16 mouse cellular contexts compared by ENCODE assay signal in the genomic region with DNA sequence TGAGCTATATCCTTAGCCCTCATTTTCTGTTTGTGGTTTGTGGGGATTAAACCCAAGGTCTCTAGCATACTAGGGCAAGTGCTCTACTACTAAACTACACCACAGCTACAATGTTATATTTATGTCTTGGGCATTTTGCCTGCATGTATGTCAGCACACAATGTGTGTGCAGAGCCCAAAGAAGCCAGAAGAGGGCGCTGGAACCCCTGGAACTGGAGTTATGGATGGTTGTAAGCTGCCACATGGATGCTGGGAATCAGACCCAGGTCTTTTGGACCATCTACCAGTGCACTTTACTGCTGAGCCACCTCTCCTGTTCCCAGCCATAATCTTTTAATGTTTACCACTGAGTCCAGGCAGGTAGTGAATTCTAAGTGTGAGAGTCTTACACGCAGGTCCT. TPM values are rescaled to one million over a fixed set of nuclear protein-coding genes. Genes with fewer than 3 reads are reported as not detected.
DNase-seq lines count a peak whose midpoint lies in the region; ATAC-seq and TF ChIP-seq lines count a peak whose summit lies in the region.
"Had no signal": no experiment of that assay in that cellular context is flagged by ENCODE, and none has a peak within 500 bp of the region (broad histone marks: within the 10 kb centered on the region; RNA-seq: fewer than 3 reads in every experiment).

No protein-coding gene starts in this region.

- no peaks in the 10 kb centered on the region for H3K36me3 ChIP-seq in kidney, postnatal 0 days (ENCODE audit: insufficient read depth, low read length)
- H3K36me3 ChIP-seq in testis, adult 2 months (ENCODE audit: control insufficient read depth, insufficient read depth, low read length), result no peaks in the 10 kb centered on the region
- H3K36me3 ChIP-seq: embryonic facial prominence, embryonic 13.5 days; heart, embryonic 15.5 days; hindbrain, embryonic 10.5 days; limb, embryonic 15.5 days had no signal

- H3K4me2 ChIP-seq in kidney, postnatal 0 days (ENCODE audit: low read length), result no peak overlapping the region
- H3K4me2 ChIP-seq: embryonic facial prominence, embryonic 13.5 days; heart, embryonic 15.5 days; limb, embryonic 15.5 days had no signal

- TF ChIP-seq POLR2A in testis, adult 2 months (IDR thresholded peaks at IDR 0.05; ENCODE audit: control insufficient read depth, low read depth, low read length), result no peak

- no peak overlapping the region for H3K27ac ChIP-seq in kidney, postnatal 0 days
- H3K27ac ChIP-seq in testis, adult 2 months (ENCODE audit: control insufficient read depth, insufficient read depth, low read depth, low read length), result no peak overlapping the region
- H3K27ac ChIP-seq: embryonic facial prominence, embryonic 13.5 days; heart, embryonic 15.5 days; hindbrain, embryonic 10.5 days; limb, embryonic 15.5 days had no signal

- H3K9ac ChIP-seq in kidney, postnatal 0 days (ENCODE audit: low read depth, low read length), result no peak overlapping the region
- H3K9ac ChIP-seq: embryonic facial prominence, embryonic 13.5 days; heart, embryonic 15.5 days; limb, embryonic 15.5 days had no signal

- no peak overlapping the region for H3K4me3 ChIP-seq in kidney, postnatal 0 days (replicated peaks; ENCODE audit: low read depth, low read length)
- H3K4me3 ChIP-seq in testis, adult 2 months (ENCODE audit: control insufficient read depth, low read depth, low read length), result no peak overlapping the region
- H3K4me3 ChIP-seq: embryonic facial prominence, embryonic 13.5 days; heart, embryonic 15.5 days; hindbrain, embryonic 10.5 days; limb, embryonic 15.5 days had no signal

- H3K4me1 ChIP-seq in kidney, postnatal 0 days (replicated peaks; ENCODE audit: insufficient read depth, low read length), result no peaks in the 10 kb centered on the region
- no peaks in the 10 kb centered on the region for H3K4me1 ChIP-seq in testis, adult 2 months (ENCODE audit: control insufficient read depth, insufficient read depth, low read length)
- H3K4me1 ChIP-seq: embryonic facial prominence, embryonic 13.5 days; heart, embryonic 15.5 days; hindbrain, embryonic 10.5 days; limb, embryonic 15.5 days had no signal

- WGBS in kidney, postnatal 0 days, result 58% methylated on average over 2 of the region's 2 CpGs

- peak; percentile 4 for DNase-seq in cerebellum, adult 11-12 months
- no peak for DNase-seq in cerebellum, adult 11 months
- no peak for DNase-seq in kidney, postnatal 0 days (ENCODE audit: low spot score)
- no peak for DNase-seq in kidney, adult 18-20 months
- DNase-seq in testis, postnatal 14 days (ENCODE audit: low spot score), result no peak
- DNase-seq in yolk sac, embryonic 10.5 days (ENCODE audit: low spot score), result no peak
- DNase-seq in adrenal gland, adult (ENCODE audit: inconsistent age in 2 of 2, low spot score in 1 of 2), result no peak
- DNase-seq: adrenal gland, adult 8-10 months; kidney, postnatal 14 days had no signal

- ATAC-seq in kidney, postnatal 0 days (replicated peaks; ENCODE audit: low FRiP score, low read depth), result no peak
- ATAC-seq: forebrain, embryonic 16.5 days; midbrain, embryonic 16.5 days had no signal

- H3K27me3 ChIP-seq in kidney, postnatal 0 days (ENCODE audit: insufficient read depth, low read length), result no peaks in the 10 kb centered on the region
- H3K27me3 ChIP-seq in testis, adult 2 months (ENCODE audit: control insufficient read depth, insufficient read depth, low read length), result no peaks in the 10 kb centered on the region
- H3K27me3 ChIP-seq: embryonic facial prominence, embryonic 13.5 days; limb, embryonic 15.5 days had no signal

- H3K9me3 ChIP-seq in kidney, postnatal 0 days (replicated peaks; ENCODE audit: low read length), result no peaks in the 10 kb centered on the region
- H3K9me3 ChIP-seq: embryonic facial prominence, embryonic 13.5 days; heart, embryonic 15.5 days; limb, embryonic 15.5 days had no signal

- TF ChIP-seq CTCF in kidney, postnatal 0 days (IDR thresholded peaks at IDR 0.05; ENCODE audit: low read depth), result peak; percentile 33; the same call in 1 of the 2 replicates
- TF ChIP-seq CTCF in testis, adult 2 months (IDR thresholded peaks at IDR 0.05; ENCODE audit: control insufficient read depth, insufficient read depth, insufficient replicate concordance, low read depth, low read length), result peak; percentile 60; the same call in 1 of the 2 replicates

RNA-seq across cellular contexts. Expression of a gene that starts 13.2 kb away (rescaled TPM):
- polyA plus RNA-seq in kidney, postnatal 0 days (2015; fragmentation: Nextera tagmentation; extraction: Ambion mirVana), result 2.9 and 4.1 TPM in 2 replicates
- polyA plus RNA-seq in testis, adult 2 months (2012; rRNA removed), result 0.47 and 0.58 TPM in 2 replicates

RNA-seq across cellular contexts. Expression of a gene that starts 20.5 kb away (rescaled TPM):
- polyA plus RNA-seq in kidney, postnatal 0 days (2015; fragmentation: Nextera tagmentation; extraction: Ambion mirVana), result 2.3 TPM in 2 replicates
- polyA plus RNA-seq in testis, adult 2 months (2012; rRNA removed), result 7.4 and 8.2 TPM in 2 replicates

RNA-seq across cellular contexts. Expression of a gene that starts 42.9 kb away (rescaled TPM):
- polyA plus RNA-seq in kidney, postnatal 0 days (2015; fragmentation: Nextera tagmentation; extraction: Ambion mirVana), result 69.2 and 70.9 TPM in 2 replicates
- 17.6 and 17.7 TPM in 2 replicates for polyA plus RNA-seq in testis, adult 2 months (2012; rRNA removed)

RNA-seq across cellular contexts. Expression of a gene that starts 57.6 kb away (rescaled TPM):
- polyA plus RNA-seq in kidney, postnatal 0 days (2015; fragmentation: Nextera tagmentation; extraction: Ambion mirVana), result 10.4 and 11.4 TPM in 2 replicates
- polyA plus RNA-seq in testis, adult 2 months (2012; rRNA removed), result 6.4 and 8.1 TPM in 2 replicates
